Mouse (Mus musculus): ENCODE measurements at regions not wholly inside any gene's neighbourhood (a gene's known extent, or its start where the extent isn't known, plus 50 kb on each side); places are given as distances from the start of the nearest gene placed in this dataset.

GRCm38 (mm10) chr3:35320844-35321393 is 433.0 kb upstream of the Atp11b start:
- no peak for DNase-seq (ENCODE audit: low spot score)

- no peak for DNase-seq (ENCODE audit: low spot score)
These were observed 431.9 kb upstream of the Atp11b start for GRCm38 (mm10) chr3:35321991-35322390.

GRCm38 (mm10) chr3:35322899-35323298 is 431.0 kb upstream of the Atp11b start:
- DNase-seq (ENCODE audit: low spot score), result no peak

- DNase-seq (ENCODE audit: low spot score), result peak; percentile 42
These were observed 430.3 kb upstream of the Atp11b start for GRCm38 (mm10) chr3:35323450-35324077.

- no peak for DNase-seq (ENCODE audit: low spot score)
These were observed 429.7 kb upstream of the Atp11b start for GRCm38 (mm10) chr3:35324186-35324585.

GRCm38 (mm10) chr3:35332534-35333272 is 421.2 kb upstream of the Atp11b start:
- DNase-seq (ENCODE audit: low spot score), result no peak

- DNase-seq (ENCODE audit: low spot score), result no peak
These were observed 419.9 kb upstream of the Atp11b start for GRCm38 (mm10) chr3:35334017-35334416.

- DNase-seq (ENCODE audit: low spot score), result no peak
These were observed 419.4 kb upstream of the Atp11b start for GRCm38 (mm10) chr3:35334546-35334945.

GRCm38 (mm10) chr3:35335837-35336236 is 418.1 kb upstream of the Atp11b start:
- no peak for DNase-seq (ENCODE audit: low spot score)

- DNase-seq (ENCODE audit: low spot score), result no peak
These were observed 413.4 kb upstream of the Atp11b start for GRCm38 (mm10) chr3:35340525-35340924.

- no peak for DNase-seq (ENCODE audit: low spot score)
These were observed 412.7 kb upstream of the Atp11b start for GRCm38 (mm10) chr3:35340935-35341800.

- no peak for DNase-seq (ENCODE audit: low spot score)
These were observed 412.1 kb upstream of the Atp11b start for GRCm38 (mm10) chr3:35341840-35342239.

GRCm38 (mm10) chr3:35342584-35342983 is 411.3 kb upstream of the Atp11b start:
- no peak for DNase-seq (ENCODE audit: low spot score)

- DNase-seq (ENCODE audit: low spot score), result no peak
These were observed 410.0 kb upstream of the Atp11b start for GRCm38 (mm10) chr3:35343936-35344335.

- DNase-seq (ENCODE audit: low spot score), result no peak
These were observed 404.8 kb upstream of the Atp11b start for GRCm38 (mm10) chr3:35349114-35349513.

GRCm38 (mm10) chr3:35353442-35353841 is 400.5 kb upstream of the Atp11b start:
- DNase-seq (ENCODE audit: low spot score), result no peak

GRCm38 (mm10) chr3:35353920-35354319 is 400.0 kb upstream of the Atp11b start:
- no peak for DNase-seq (ENCODE audit: low spot score)

GRCm38 (mm10) chr3:35354356-35354755 is 399.6 kb upstream of the Atp11b start:
- DNase-seq (ENCODE audit: low spot score), result no peak

GRCm38 (mm10) chr3:35357111-35357510 is 396.8 kb upstream of the Atp11b start:
- no peak for DNase-seq (ENCODE audit: low spot score)

GRCm38 (mm10) chr3:35358541-35358940 is 395.4 kb upstream of the Atp11b start:
- no peak for DNase-seq (ENCODE audit: low spot score)

- DNase-seq (ENCODE audit: low spot score), result no peak
These were observed 394.6 kb upstream of the Atp11b start for GRCm38 (mm10) chr3:35359288-35359687.

GRCm38 (mm10) chr3:35360515-35360914 is 393.4 kb upstream of the Atp11b start:
- DNase-seq (ENCODE audit: low spot score), result no peak
